Mouse (Mus musculus): ENCODE results near the gene Tmem205.

Tmem205 gene

DNA sequence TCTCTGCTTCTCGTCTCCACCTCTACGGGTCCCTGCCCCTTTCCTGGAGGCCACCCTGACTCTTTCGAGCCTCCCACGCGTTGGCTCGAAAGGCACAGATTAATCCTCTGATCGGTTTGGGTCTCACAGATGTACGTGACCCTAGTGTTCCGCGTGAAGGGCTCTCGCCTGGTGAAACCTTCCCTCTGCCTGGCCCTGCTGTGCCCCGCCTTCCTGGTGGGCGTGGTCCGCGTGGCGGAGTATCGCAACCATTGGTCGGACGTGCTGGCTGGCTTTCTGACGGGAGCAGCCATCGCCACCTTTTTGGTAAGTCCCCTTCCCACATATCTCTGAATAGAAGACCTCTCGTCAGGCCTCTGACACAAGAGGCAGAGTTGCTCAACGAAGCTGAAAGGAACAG, 16.9 kb upstream of the Tmem205 start:
- DNase-seq (ENCODE audit: low read depth, low spot score): peak; percentile 73

DNA sequence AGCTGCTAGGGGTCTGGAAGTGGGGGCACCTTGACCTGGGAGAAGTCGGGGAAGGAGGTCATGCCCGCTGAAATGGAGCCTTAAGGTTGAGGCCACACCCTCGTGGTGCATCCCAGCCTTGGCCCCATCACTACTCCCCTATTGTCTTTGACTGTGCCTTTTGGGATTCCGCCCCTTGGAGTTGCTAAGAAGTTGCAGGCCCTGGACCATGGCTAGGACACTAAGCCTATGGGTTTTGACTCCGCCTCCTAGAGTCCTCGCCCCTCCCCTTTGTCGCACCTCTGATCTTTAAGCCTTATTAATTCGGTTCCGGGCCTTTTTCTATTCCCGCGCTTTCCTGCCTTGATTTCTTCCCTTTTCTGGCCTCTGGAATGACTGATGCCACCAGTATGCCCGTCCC, 16.3 kb upstream of the Tmem205 start:
- no peak for DNase-seq (ENCODE audit: low read depth, low spot score)

DNA sequence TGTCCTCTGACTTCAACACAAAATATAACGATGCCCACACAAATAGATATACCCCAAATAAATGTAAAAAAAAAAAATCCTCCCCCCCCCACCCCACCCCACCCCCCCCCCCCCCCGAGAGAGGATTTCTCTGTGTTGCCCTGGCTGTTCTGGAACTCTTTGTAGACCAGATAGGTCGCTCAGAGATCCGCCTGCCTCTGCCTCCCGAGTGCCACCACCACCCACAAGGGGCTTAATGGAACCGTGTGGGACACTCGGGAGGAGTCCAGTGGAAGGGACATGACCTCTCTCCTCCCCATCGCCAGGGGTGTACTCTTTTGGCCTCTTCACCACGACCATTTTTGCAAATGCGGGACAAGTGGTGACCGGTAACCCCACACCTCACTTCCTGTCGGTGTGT, 15.7 kb upstream of the Tmem205 start:
- DNase-seq (ENCODE audit: low read depth, low spot score): no peak

DNA sequence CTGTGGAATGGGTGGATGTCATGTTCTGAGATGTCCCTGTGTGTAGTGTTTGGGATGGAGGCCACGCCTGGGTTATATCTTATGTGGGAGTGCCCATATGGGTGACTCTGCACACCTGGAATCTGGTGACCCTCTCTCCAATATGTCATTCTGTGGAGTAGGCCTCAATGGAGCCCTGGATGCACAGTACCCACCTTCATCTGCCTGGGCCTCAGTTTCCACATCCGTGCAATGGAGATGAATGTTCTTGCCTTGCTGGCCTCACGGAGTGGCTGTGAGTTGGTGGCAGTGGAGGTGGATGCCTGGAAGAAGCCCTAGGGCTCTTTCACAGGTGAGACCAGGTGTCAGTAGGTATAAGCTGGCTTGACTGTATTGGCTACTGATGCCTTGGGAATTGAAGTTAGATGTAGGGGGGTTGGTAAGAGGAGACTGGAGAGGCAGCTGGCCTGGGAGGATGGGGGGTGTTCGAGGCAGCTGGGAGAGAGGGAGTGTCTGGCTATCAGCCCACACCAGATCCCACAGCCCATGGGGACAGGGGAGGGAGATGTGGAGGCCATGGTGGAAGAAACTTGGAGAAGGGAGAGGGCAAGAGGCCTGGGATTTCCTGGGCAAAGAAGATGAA, 11.0 kb upstream of the Tmem205 start:
- no peak for DNase-seq (ENCODE audit: low read depth, low spot score)

DNA sequence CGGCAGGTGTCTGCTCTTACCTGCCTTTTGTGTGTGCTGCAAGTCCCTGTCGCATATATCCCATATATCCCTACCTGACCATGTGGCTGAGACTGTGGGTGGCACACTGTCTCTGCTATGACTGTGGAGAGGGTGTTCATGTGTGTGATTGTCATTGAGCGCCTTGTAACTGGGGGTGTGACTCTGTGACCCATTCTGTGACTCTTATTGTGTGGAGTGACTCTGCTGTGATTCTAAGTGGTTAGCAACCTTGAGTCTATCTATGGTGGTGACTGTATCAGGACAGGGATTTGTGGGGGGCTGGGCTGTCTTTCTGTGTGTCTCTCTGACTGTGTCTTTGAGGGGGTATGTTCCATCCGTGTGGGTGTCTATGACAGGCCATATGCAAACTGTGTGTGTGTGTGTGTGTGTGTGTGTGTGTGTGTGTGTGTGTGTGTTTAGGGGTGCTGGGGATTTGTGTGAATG, 10.4 kb upstream of the Tmem205 start:
- no peak for DNase-seq (ENCODE audit: low read depth, low spot score)

DNA sequence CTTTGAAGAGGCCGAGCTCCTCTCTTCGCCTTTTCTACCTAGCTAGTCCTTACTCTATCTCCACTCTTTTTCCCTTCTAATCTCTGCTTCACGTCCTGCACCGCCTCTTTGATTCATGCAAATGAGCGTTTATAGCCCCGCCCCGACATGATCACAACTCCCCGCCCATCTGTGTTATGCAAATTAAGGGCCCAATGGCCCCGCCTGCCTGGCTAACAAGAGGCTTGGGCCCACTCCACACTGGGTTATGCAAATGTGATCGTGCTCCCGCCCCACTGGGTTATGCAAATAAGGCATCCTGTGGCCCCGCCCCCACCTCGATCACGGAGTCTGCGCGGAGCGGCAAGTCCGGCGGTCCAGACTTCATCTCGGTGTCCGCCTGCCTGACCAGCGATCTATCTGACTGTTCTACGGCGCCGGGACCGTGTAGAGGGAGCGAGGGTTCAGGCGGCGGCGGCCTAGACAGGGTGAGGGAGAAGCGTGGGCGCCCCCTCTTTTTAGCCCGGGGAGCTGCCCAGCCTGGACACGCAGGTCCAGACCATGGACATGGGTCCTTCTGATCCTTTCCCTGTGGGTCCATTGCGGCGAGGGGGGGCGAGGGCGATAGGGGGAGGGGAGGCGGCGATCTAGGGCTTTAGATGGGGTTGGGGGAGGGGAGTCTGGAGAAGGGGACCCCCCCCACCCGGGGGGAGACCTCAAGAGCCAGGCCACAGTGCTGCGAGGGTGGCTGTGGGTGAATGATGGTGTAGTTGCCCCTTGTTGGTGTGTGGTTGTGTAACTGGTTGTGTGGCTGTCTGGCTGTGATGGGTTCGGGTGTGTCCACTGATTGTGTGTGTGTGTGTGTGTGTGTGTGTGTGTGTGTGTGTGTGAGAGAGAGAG, 9.6 kb upstream of the Tmem205 start, which contains the start of gene Plppr2:
Gene Plppr2, plus strand, starts transcription at position 342 of the 879 bp plus-strand sequence.
- DNase-seq (ENCODE audit: low read depth, low spot score): peak; percentile 89

DNA sequence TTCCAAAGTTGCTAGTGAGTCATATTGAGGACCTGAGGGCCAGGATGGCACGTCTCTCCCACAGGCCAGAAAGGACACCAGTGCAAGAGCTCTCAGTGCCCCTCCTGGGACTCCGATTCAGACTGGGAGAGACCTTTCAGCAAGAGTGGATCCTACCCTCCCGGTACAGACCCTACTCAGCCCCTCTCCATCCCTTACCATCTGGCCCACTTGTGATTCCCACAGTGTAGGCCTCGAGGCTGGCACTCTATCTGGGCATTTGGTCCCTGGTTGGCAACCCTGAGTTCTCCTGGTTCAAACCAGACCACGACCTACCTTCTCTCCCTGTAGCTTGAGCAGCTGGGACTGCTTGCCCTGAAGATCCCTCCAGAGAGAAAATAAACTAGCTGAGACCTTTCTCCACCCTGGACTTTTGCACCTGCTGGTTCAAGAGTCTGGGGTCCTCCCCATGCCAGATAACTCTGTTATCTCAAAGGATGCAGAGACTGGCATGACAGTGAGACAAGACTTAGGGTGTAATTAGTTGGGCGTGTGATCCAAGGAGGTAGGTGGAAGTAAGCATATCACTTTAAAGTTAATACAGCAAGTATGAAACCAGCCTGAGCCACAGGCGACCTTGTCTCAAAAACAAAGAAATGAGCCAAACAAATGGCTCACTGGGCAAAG, 8.2 kb upstream of the Tmem205 start:
- DNase-seq (ENCODE audit: low read depth, low spot score): no peak

DNA sequence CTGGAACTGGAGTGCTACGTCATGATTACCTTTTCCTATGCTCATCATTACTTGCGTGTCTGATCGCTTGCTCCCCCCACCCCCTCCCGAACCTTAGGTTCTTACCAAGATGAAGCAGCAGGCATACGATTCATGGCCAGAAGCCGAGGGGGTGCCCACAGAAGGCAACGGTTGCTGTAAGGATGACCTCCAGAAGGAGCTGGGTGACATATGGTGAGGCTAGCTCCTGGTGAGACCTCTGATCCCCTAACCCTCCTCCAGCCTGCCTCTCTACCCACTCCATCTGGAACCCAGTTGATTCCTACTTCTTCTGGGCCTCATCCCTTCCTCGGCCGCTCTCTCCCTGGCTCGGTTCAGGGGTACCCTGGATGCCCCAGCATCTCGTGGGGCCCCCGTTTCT, 6.7 kb upstream of the Tmem205 start:
- no peak for DNase-seq (ENCODE audit: low read depth, low spot score)

DNA sequence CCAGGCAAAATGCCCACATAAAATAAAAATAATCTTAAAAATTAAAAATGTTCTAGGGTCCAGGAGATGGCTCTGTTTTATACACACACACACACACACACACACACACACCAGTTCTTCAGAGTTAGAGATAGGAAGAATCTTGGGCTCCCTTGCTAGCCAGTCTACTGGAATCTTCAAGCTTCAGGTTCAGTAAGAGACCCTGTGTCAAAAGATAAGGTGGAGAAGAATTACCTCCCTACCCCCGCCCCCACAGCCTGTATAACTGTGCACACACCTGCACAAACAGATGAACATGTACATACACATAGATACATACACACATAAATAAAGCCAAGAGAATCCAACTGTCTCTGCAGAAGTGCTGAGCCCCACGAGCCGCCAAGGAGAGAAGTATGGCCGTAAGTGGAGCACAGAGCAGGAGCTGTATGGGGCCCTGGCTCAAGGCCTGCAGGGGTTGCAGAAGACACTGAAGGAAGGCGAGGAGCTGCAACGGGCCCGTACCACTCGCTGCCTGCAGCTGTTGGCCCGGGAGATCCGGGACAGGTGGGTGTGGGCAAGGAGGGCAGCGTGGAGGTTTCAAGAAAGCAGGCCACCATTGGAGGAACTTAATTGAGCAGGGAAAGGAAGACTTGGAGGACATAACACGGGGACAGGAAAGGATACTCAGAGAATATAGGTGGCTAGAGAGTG, 5.2 kb upstream of the Tmem205 start:
- no peak for DNase-seq (ENCODE audit: low read depth, low spot score)

DNA sequence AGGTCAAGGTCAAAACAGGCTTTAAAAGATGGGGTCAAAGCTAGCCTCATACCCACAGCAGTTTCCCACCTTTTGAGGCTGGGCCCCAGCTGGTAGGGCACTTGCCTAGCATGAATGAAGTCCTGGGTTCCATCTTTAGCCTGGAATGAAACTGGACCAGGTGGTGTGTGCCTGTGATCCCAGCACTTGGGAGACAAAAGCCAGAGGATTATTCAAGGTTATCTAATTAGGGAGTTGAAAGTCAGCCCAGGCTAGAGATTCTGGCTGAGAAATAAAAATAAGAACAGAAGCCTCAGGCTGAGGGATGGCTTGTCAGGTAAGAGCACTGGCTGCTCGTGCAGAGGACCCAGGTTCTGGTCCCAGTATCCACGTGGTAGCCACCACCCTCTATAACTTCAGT, 4.7 kb upstream of the Tmem205 start:
- no peak for DNase-seq (ENCODE audit: low read depth, low spot score)

DNA sequence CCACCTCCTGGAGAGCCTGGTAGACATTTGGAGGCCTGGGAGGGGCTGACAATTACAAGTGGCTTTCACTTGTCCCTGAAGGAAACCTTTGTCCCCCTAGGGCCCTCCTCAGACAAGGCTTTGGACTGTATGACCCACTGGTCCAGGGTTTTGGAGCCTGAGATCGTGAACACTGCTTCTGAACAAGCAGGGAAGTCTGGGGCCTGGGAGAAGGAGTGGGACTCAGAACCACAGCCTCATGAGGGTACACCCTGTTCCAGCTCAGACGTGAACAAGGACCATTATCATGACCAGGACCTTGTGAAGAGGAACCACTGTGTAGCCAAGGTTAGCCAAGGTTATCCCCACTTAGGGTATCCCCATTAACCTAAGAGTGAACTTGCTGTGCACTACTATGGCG, 1.9 kb upstream of the Tmem205 start:
- no peak for DNase-seq (ENCODE audit: low read depth, low spot score)

DNA sequence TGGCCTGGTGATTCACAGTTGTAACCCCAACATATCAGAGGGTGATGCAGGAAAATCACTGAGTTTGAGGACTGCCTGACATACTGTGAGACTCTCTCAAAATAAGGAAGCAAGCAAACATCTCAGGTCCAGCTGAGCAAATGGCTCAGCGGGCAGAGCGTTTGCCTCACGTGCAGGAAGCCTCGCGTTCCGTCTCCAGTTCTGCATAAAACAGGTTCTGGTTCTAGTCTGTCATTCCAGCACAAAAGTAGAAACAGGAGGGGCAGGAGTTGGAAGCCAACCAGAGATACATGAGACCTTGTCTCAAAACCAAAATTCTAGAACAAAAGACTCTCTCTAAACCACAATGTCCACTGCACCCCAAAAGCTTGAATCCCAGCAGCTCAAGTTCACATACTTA, 572 bp downstream of the Tmem205 start:
- peak; percentile 33 for DNase-seq (ENCODE audit: low read depth, low spot score)

DNA sequence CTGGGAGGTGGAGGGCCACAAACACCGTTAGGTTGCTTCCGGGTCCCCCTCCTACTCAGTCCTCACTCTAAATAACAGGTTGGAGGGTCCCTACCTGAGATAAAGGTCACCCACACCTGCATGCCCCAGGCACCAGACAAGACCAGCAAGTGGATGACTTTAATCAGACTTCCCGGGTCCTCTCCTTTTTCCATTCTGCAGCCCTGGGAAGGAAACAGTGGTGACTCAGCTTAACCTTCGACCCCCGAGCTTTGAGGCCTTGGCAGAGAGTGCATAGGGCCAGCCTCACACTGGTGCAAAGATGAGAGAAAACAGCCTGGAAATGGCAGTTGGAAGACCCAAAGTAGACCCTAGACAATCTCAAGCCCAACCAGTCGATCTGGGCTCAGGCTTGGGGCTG, 1.2 kb downstream of the Tmem205 start:
- DNase-seq (ENCODE audit: low read depth, low spot score): no peak

DNA sequence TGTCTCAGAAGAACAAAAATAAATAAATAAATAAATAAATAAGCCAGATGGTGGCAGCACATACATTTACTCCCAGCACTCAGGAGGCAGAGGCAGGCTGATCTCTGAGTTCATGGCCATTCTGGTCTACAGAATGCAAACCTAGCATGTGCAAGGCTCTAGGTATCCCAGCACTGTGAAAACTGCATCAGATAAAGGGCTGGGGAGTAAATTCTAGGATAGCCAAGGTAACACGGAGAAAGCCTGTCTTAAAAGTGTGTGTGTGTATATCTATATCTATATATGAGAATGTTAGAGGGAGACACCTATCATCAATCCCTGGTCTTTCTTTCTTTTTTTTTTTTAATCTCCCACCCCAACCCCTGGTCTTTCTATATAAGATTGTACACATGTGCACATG, 1.9 kb downstream of the Tmem205 start:
- no peak for DNase-seq (ENCODE audit: low read depth, low spot score)

DNA sequence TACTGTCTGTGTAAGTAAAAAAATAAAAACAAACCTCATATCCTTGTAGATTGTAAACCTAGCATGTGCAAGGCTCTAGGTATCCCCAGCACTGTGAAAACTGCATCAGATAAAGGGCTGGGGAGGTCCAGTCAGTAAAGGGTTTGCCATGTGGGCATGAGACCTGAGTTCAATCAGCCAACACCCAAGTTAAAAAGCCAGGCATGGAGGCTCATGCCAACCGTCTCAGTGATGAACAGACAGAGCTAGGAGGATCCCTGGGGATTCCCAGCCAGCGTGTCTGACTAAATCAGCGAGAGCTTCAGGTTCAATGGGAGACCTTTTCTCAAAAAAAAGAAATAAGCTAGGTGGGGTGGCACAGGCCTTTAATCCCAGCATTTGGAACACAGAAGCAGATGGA, 2.3 kb downstream of the Tmem205 start:
- DNase-seq (ENCODE audit: low read depth, low spot score): no peak

DNA sequence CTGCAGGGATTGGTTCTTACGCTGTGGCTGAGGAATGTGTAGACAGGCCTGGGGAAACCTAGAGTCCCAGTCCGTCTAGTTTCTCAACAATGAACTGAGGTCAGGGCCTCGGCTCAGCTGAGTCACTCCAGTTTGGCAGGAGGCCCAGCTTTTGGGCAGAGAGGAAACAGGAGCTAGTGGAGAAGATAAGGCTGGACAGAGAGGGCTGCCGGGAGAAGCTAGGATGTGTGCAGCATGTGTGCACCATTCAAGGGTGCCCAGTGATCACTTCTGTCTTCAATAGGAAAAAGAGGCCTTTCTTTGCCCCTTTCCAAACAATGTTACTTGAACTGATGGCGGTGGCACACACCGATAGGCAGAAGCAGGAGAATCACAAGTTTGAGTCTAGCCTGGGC, 3.3 kb downstream of the Tmem205 start:
- no peak for DNase-seq (ENCODE audit: low read depth, low spot score)

DNA sequence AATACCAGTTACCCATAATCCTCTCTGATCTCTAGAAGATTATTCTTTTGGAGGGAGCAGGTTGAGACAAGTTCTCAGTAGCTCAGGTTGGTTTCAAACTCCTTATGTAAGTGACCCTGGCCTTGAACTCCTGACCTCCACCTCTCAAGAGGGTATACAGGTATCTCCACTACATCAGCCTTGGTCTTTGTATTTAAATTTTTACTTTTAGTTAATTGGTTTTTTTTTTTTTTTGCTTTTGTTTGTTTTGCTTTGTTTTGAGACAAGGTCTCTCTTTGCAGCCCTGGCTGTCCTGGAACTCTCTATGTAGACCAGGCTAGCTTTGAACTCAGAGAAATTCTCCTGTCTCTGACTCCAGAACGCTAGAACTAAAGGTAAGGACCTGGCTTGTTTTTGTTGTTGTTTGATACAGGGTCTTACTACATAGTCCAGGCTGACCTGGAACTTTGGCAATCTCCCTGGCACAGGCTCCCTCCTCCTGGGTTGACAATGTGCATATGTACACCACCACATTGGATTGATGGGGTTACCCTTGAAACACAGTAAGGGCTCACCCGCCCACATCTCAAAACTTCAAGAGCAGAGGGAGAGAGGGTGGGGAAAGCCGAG, 3.8 kb downstream of the Tmem205 start:
- no peak for DNase-seq (ENCODE audit: low read depth, low spot score)

DNA sequence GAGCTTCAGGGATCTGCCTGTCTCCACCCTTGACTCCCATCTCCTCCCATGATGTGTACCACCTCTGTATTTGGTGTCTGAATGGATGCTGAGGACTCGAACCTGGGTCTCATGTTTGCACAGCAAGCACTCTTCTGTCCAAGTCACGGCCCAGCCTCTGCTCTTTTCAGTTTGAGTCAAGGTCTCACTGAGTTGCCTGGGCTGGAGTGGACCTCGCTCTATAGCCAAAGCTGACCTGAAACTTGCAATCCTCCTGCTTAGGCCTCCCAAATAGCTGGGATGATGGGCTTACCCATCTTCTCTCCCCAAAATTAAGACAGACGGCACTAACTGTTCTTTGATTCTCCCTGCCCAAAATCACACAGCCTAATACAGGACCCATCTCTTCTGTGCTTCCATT, 4.3 kb downstream of the Tmem205 start:
- DNase-seq (ENCODE audit: low read depth, low spot score): no peak

DNA sequence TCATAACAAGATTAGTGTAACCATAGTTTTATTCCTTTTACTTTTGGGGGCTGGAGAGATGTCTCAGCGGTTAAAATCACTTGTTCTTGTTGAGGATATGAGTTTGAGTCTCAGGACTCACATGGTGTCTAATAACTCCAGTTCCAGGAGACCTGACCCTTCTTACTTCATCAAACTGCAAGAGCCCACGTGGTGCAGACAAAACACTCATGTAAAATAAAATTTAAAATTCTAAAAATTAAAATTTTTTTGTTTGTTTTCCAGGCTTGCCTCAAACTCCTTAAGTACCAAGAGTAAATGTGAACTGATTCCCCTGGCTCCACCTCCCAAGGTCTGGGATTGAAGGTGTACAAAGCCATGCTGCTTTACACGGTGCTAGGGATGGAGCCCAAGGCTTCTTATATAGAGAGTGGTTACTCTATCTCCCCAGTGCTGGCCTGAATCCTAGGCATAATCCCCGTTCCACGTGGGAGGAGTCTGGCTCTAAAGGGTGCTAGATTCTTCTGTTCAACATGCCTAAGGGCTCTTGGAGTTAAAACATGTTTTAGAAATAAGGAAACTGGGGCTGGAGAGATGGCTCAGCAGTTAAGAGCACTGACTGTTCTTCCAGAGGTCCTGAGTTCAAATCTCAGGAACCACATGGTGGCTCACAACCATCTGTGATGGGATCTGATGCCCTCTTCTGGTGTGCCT, 8.5 kb downstream of the Tmem205 start:
- no peak for DNase-seq (ENCODE audit: low read depth, low spot score)

DNA sequence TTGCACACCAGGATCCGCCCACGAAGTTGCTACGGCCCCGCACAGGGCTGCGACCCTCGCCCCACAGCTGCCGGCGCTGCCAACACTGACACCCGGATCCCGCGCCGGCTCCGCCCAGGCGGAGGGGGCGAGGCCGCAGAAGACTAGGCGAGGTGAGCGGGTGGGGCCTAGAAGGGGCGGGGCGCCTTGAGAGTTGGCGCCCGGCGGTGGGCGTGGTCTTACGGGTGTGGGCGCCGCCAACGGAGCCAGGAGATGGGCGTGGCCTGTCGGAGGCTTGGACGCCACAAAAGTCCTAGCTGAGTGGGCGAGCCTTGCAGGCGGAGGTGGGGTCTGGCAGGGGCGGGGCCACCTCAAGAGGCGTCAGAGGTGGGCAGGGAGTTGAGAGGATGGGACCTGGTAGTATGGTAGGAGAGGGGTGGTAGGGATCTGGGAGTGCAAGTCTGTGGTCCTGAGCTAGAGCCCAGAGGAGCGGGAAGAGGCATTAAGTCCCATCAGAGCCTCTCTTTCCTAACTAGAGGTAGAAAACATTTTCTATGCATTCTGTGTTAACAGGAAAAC, 9.2 kb downstream of the Tmem205 start, which contains the start of gene Rab3d:
Gene Rab3d, minus strand, starts transcription at position 158 of the 558 bp plus-strand sequence.
- DNase-seq (ENCODE audit: low read depth, low spot score): peak; percentile 93
